Mouse (Mus musculus): ENCODE measurements at regions not wholly inside any gene's neighbourhood (a gene's known extent, or its start where the extent isn't known, plus 50 kb on each side); places are given as distances from the start of the nearest gene placed in this dataset.
"Not testable (repeated sequence)": the region's sequence is repeated elsewhere in the genome, so short reads cannot be mapped to it uniquely, and the experiment has no call there.

DNA sequence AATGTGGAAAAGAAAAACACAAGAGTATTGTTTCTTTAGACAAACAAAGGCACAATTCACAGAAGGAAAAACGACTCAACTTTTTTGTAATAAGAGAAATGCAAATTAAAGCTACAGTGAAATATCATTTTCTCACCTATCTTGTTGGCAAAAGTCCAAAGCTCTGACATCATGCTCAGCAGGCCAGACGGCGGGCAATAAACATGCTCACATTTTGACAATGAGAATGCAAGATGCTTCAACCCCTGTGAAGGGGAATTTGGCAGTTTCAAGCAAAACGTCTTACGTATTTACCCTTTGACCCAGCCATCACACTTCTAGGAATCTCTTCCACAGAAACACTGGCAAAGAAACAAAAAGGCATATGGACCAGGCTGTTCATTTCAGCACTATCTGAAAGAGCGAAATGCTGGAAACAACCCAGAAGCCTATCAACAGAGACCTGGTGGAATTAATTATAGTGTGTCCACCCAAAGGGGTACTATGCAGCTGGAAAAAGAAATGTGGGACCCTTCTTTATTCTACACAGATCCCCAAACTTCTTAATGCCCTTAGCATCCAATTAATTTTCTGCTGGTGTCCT, 203.4 kb upstream of the 2610301B20Rik start:
- in situ Hi-C loops (cut with MboI; ENCODE audit: low sequenced_read_pairs in 2 of 2, unreplicated experiment in 2 of 2), result no loop called here
- no peaks in the 10 kb centered on the region for H3K36me3 ChIP-seq (ENCODE audit: control insufficient read depth, insufficient read depth, low read length, poor library complexity, severe bottlenecking)
- H3K4me3 ChIP-seq (ENCODE audit: insufficient read depth in 1 of 2, low read depth in 1 of 2, low read length in 2 of 2, poor library complexity in 1 of 2, severe bottlenecking in 1 of 2), result no peak overlapping the region
- H3K4me1 ChIP-seq (ENCODE audit: control insufficient read depth in 2 of 2, insufficient read depth in 2 of 2, low read length in 2 of 2, poor library complexity in 1 of 2), result no peaks in the 10 kb centered on the region
- no peak overlapping the region for H3K27ac ChIP-seq (ENCODE audit: insufficient read depth, low read depth, low read length, poor library complexity, severe bottlenecking)
- no peaks in the 10 kb centered on the region for H3K9me3 ChIP-seq (ENCODE audit: control insufficient read depth, insufficient read depth, low read depth, low read length)
- TF ChIP-seq MAFK (IDR thresholded peaks at IDR 0.05; ENCODE audit: insufficient read depth, low read depth, low read length) (no peak), HCFC1 (IDR thresholded peaks at IDR 0.05; ENCODE audit: borderline replicate concordance, insufficient read depth, low read length) (no peak), ZC3H11A (IDR thresholded peaks at IDR 0.05; ENCODE audit: borderline replicate concordance, low read depth, low read length) (no peak), CHD2 (IDR thresholded peaks at IDR 0.05; ENCODE audit: low read depth, low read length) (no peak), ZNF384 (IDR thresholded peaks at IDR 0.05; ENCODE audit: low read depth, low read length) (no peak)
- H3K9ac ChIP-seq (ENCODE audit: insufficient read depth, low read depth, low read length, poor library complexity, severe bottlenecking), result no peak overlapping the region
- DNase-seq (ENCODE audit: low read depth, low spot score), result no peak

DNA sequence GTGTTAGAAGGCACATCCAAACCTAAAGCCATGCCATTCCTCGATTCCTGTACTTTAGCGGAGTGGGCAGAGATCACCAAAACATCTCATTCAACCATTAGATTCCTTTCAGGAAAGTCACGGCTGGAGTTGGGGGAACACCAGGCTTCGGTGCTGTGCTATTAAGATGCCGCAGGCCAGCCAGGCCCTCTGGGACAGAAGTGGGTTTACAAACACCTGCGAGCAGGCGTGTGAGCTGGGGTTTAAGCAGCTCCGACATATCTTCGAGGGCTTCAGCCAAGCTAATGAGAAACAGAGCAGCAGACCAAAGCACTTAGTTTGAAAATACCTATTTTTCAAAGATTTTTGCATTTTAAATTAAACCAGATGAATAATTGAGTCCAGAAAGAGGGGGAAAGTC, 183.2 kb upstream of the 2610301B20Rik start:
- in situ Hi-C loops (cut with MboI; ENCODE audit: low sequenced_read_pairs in 2 of 2, unreplicated experiment in 2 of 2), result no loop called here
- no peak overlapping the region for H3K27ac ChIP-seq (ENCODE audit: insufficient read depth, low read depth, low read length, poor library complexity, severe bottlenecking)
- no peak for TF ChIP-seq MAFK (IDR thresholded peaks at IDR 0.05; ENCODE audit: insufficient read depth, low read depth, low read length)
- no peak for TF ChIP-seq ZNF384 (IDR thresholded peaks at IDR 0.05; ENCODE audit: low read depth, low read length)
- no peak for TF ChIP-seq ZC3H11A (IDR thresholded peaks at IDR 0.05; ENCODE audit: borderline replicate concordance, low read depth, low read length)
- TF ChIP-seq HCFC1 (IDR thresholded peaks at IDR 0.05; ENCODE audit: borderline replicate concordance, insufficient read depth, low read length), result no peak
- TF ChIP-seq CHD2 (IDR thresholded peaks at IDR 0.05; ENCODE audit: low read depth, low read length), result no peak
- no peaks in the 10 kb centered on the region for H3K9me3 ChIP-seq (ENCODE audit: control insufficient read depth, insufficient read depth, low read depth, low read length)
- H3K9ac ChIP-seq (ENCODE audit: insufficient read depth, low read depth, low read length, poor library complexity, severe bottlenecking), result no peak overlapping the region
- H3K4me1 ChIP-seq (ENCODE audit: control insufficient read depth in 2 of 2, insufficient read depth in 2 of 2, low read length in 2 of 2, poor library complexity in 1 of 2), result no peaks in the 10 kb centered on the region; a peak in 1 of 4 replicates
- no peaks in the 10 kb centered on the region for H3K36me3 ChIP-seq (ENCODE audit: control insufficient read depth, insufficient read depth, low read length, poor library complexity, severe bottlenecking)
- no peak for DNase-seq (ENCODE audit: low read depth, low spot score)
- no peak overlapping the region for H3K4me3 ChIP-seq (ENCODE audit: insufficient read depth in 1 of 2, low read depth in 1 of 2, low read length in 2 of 2, poor library complexity in 1 of 2, severe bottlenecking in 1 of 2)

GRCm38 (mm10) chr4:10692860-10693259, 181.4 kb upstream of the 2610301B20Rik start:
- Histone ChIP-seq H3K4me3 (ENCODE audit: insufficient read depth in 1 of 2, low read depth in 1 of 2, low read length in 2 of 2, poor library complexity in 1 of 2, severe bottlenecking in 1 of 2) (no peak overlapping the region), H3K27ac (ENCODE audit: insufficient read depth, low read depth, low read length, poor library complexity, severe bottlenecking) (no peak overlapping the region), H3K4me1 (ENCODE audit: control insufficient read depth in 2 of 2, insufficient read depth in 2 of 2, low read length in 2 of 2, poor library complexity in 1 of 2) (no peaks in the 10 kb centered on the region; a peak in 1 of 4 replicates), H3K36me3 (ENCODE audit: control insufficient read depth, insufficient read depth, low read length, poor library complexity, severe bottlenecking) (no peaks in the 10 kb centered on the region), H3K9me3 (ENCODE audit: control insufficient read depth, insufficient read depth, low read depth, low read length) (no peaks in the 10 kb centered on the region), H3K9ac (ENCODE audit: insufficient read depth, low read depth, low read length, poor library complexity, severe bottlenecking) (no peak overlapping the region)
- no peak for TF ChIP-seq HCFC1 (IDR thresholded peaks at IDR 0.05; ENCODE audit: borderline replicate concordance, insufficient read depth, low read length)
- TF ChIP-seq ZNF384 (IDR thresholded peaks at IDR 0.05; ENCODE audit: low read depth, low read length), result no peak
- in situ Hi-C loops (cut with MboI; ENCODE audit: low sequenced_read_pairs in 2 of 2, unreplicated experiment in 2 of 2), result no loop called here
- DNase-seq (ENCODE audit: low read depth, low spot score), result no peak

DNA sequence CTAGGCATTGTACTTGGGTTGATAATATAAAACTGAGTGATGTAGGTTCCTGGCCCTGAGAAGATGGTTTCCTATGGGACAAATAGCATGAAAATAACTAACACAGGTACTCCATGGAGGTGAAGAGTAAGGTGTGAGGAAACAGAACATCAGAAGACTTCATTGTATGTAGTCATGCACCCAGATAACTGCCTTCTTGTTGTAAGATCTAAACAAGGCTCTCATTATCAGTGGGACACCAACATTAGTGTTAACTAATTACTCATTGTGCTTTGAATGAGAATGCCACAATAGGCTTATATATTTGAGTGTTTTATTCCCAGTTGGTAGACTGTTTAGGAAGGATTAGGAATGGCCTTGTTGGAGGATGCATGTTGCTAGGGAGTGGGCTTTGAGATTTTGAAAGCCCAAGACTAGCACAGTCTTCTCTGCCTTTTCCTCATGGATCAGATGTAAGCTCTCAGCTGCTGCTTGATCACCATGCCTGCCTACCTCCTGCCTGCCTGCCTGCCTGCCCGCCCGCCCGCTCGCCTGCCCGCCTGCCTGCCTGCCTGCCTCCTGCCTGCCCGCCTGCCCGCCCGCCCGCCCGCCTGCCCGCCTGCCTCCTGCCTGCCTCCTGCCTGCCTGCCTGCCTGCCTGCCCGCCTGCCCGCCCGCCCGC, 180.7 kb upstream of the 2610301B20Rik start:
- peak overlapping the region; percentile 74 for H3K9ac ChIP-seq (ENCODE audit: insufficient read depth, low read depth, low read length, poor library complexity, severe bottlenecking)
- no peaks in the 10 kb centered on the region; a peak in 1 of 4 replicates for H3K4me1 ChIP-seq (ENCODE audit: control insufficient read depth in 2 of 2, insufficient read depth in 2 of 2, low read length in 2 of 2, poor library complexity in 1 of 2)
- peak; percentile 13 for DNase-seq (ENCODE audit: low read depth, low spot score)
- no peak for TF ChIP-seq ZNF384 (IDR thresholded peaks at IDR 0.05; ENCODE audit: low read depth, low read length)
- TF ChIP-seq HCFC1 (IDR thresholded peaks at IDR 0.05; ENCODE audit: borderline replicate concordance, insufficient read depth, low read length), result no peak
- no peak for TF ChIP-seq MAFK (IDR thresholded peaks at IDR 0.05; ENCODE audit: insufficient read depth, low read depth, low read length)
- no peak for TF ChIP-seq ZC3H11A (IDR thresholded peaks at IDR 0.05; ENCODE audit: borderline replicate concordance, low read depth, low read length)
- TF ChIP-seq CHD2 (IDR thresholded peaks at IDR 0.05; ENCODE audit: low read depth, low read length), result no peak
- in situ Hi-C loops (cut with MboI; ENCODE audit: low sequenced_read_pairs in 2 of 2, unreplicated experiment in 2 of 2), result no loop called here
- H3K9me3 ChIP-seq (ENCODE audit: control insufficient read depth, insufficient read depth, low read depth, low read length), result no peaks in the 10 kb centered on the region
- H3K4me3 ChIP-seq (ENCODE audit: insufficient read depth in 1 of 2, low read depth in 1 of 2, low read length in 2 of 2, poor library complexity in 1 of 2, severe bottlenecking in 1 of 2), result peak overlapping the region; percentile 67 to 76
- no peaks in the 10 kb centered on the region for H3K36me3 ChIP-seq (ENCODE audit: control insufficient read depth, insufficient read depth, low read length, poor library complexity, severe bottlenecking)
- H3K27ac ChIP-seq (ENCODE audit: insufficient read depth, low read depth, low read length, poor library complexity, severe bottlenecking), result no peak overlapping the region; the same call in 1 of the 2 replicates

DNA sequence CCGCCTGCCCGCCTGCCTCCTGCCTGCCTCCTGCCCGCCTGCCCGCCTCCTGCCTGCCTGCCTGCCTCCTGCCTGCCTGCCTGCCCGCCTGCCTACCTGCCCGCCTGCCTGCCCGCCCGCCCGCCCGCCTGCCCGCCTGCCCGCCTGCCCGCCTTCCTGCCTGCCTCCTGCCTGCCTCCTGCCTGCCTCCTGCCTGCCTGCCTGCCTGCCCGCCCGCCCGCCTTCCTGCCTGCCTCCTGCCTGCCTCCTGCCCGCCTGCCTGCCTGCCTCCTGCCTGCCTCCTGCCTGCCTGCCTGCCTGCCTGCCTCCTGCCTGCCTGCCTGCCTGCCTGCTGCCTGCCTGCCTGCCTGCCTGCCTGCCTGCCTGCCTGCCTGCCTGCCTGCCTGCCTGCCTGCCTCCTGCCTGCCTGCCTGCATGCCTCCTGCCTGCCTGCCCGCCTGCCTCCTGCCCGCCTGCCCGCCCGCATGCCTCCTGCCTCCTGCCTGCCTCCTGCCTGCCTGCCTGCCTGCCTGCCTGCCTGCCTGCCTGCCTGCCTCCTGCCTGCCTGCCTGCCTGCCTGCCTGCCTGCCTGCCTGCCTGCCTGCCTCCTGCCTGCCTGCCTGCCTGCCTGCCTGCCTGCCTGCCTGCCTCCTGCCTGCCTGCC, 180.1 kb upstream of the 2610301B20Rik start:
- H3K36me3 ChIP-seq (ENCODE audit: control insufficient read depth, insufficient read depth, low read length, poor library complexity, severe bottlenecking); H3K4me1 ChIP-seq (ENCODE audit: control insufficient read depth in 2 of 2, insufficient read depth in 2 of 2, low read length in 2 of 2, poor library complexity in 1 of 2); in situ Hi-C loops (cut with MboI; ENCODE audit: low sequenced_read_pairs in 2 of 2, unreplicated experiment in 2 of 2); H3K9me3 ChIP-seq (ENCODE audit: control insufficient read depth, insufficient read depth, low read depth, low read length): not testable (repeated sequence)
- Histone ChIP-seq H3K4me3 (ENCODE audit: insufficient read depth in 1 of 2, low read depth in 1 of 2, low read length in 2 of 2, poor library complexity in 1 of 2, severe bottlenecking in 1 of 2) (peak overlapping the region; percentile 59 to 67; a peak in 3 of 4 replicates), H3K9ac (ENCODE audit: insufficient read depth, low read depth, low read length, poor library complexity, severe bottlenecking) (peak overlapping the region; percentile 74), H3K27ac (ENCODE audit: insufficient read depth, low read depth, low read length, poor library complexity, severe bottlenecking) (peak overlapping the region; percentile 63)
- DNase-seq (ENCODE audit: low read depth, low spot score), result peak; percentile 52
